Mouse (Mus musculus): ENCODE results near the gene Hoxb7. TPM values are rescaled to one million over a fixed set of nuclear protein-coding genes. Genes with fewer than 3 reads are reported as not detected.

Hoxb7 gene
- total RNA-seq, 2 experiments from 2014 or later, result not detected

- DNase-seq (ENCODE audit: low spot score in 2 of 2), result no peak
Measured at GRCm38 (mm10) chr11:96333241-96334001, 47.0 kb downstream of the Hoxb7 start.

DNA sequence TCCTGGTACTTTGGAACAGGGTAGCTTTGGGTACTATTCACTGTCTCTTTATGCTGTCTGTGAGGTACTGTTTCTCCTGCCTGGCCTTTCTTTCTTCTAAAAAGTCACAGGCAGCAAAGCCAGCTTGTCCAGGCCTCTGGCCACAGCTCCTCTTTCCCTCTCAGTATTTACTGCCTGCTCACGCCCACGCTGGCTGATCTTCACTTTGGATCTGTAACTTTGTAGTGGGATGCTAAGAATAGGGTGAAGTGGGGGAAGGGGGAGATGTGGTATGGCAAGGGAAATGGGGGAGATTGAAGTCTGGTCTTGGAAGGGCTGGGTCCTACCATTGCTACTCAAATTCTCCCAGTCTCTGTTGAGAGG lies 47.6 kb downstream of the Hoxb7 start:
- no peak for DNase-seq (ENCODE audit: low spot score in 2 of 2)

- no peak for DNase-seq (ENCODE audit: low spot score in 2 of 2)
Measured at GRCm38 (mm10) chr11:96334998-96335397, 48.6 kb downstream of the Hoxb7 start.

DNA sequence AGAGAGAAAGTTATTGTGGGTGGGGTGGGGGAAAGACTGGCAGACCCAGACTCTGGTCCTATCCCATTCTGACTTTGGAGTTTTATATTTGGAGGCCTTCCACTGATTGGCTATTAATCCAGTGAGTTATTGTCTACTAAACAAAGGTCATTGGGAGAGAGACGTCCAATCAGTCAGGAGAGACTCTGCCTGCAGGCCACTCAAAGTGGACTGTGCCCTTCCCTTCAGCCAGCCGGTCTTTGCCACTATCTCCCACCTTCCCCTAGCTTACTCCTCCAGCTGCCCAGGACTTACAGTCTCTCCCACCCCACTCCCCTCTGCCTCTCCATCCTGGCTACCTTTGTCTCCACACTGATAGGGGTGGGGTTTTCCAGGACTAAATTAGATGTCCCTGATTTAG lies 50.2 kb downstream of the Hoxb7 start:
- no peak for DNase-seq (ENCODE audit: low spot score in 2 of 2)

DNA sequence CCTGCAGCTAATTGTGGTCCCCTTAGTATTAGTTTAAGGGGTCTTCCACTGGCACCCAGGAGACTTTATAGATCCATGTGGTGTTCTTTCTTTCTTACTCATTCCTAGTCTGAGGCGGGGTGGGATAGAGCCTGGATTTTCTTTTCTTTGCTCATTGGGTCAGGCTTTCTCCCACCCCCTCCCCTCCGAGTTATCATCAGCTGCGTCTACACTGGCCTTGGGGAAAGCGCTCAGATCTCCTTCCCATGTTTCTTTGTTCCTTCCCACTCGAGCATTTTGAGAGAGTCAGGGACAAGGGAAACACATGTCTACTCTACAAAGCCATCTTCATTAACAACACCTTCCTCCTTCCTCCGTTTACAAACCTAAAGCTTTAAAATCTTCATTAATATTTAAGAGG lies 50.6 kb downstream of the Hoxb7 start:
- no peak for DNase-seq (ENCODE audit: low spot score in 2 of 2)

DNA sequence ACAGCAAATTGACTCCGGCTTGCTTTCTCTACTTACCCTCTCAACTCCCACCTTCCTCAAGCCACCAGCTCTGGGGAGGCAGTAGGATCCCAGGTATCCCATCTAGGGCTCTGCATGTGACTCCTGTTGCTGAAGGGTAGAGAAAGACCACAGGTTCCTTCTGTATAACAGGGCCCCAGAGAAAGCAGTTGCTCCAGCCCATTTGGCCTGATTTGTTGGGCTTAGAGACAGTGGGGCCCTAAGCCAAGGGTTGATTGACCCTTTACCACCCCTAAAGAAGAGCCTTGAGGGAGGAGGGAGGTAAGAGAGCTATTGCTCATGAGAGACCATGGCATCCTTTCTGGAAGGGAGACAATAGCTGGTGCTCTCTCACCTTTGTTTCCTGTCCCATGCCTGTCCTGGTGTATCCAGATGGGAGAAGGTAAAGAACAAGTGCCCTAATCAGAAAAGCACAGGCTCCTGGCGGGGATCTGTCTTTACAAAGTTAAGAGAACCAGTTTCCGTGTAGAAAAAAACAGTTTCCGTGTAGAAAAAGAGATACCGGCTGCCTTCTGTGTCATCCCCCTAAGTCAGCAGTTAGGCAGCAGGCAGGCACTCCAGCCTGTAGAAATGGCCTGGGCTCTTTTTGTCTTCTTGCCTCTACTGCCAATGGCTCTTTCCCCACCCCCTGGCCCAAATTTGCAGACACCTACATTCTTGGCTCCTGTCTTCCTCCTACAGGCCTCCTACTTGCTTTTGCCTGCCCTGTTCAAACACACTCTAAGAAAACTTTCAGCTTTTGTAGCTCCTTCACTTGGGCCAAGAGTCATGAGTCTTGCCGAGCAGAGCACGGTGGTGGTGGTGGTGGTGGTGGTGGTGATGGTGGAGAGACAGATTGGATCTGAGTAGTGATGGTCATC lies 52.8 kb downstream of the Hoxb7 start:
- DNase-seq (ENCODE audit: low spot score in 2 of 2), result no peak

Small RNAs within 50 kb of the gene (microRNA-seq; reads per million reads assigned to microRNA genes)
- gene Mir10a (4.5 to 10.2 reads per million in 2 experiments), gene Mir196a-1 (0 to 0.68 reads per million in 2 experiments)

Other genes with a start within 250 kb of the Hoxb7 start
- gene Ube2z, start 221.2 kb upstream of the Hoxb7 start, total RNA-seq (2021), result 10 to 100 TPM; 54.4 to 55.3 TPM
- gene Atp5g1, start 211.0 kb upstream of the Hoxb7 start, total RNA-seq (2021), result 100 to 1,000 TPM; 585 to 616 TPM
- gene Calcoco2, start 174.7 kb upstream of the Hoxb7 start, total RNA-seq (2021), result under 1 TPM in 1 of 2 experiments, not detected in 1; 0.21 TPM
- 1 to 10 TPM in 1 of 2 experiments, under 1 TPM in 1; 0.41 to 1.1 TPM for gene Ttll6, start 152.8 kb upstream of the Hoxb7 start, total RNA-seq (2021)
- gene Hoxb13, start 92.3 kb upstream of the Hoxb7 start, total RNA-seq (2021), result not detected
- gene Hoxb9, start 15.2 kb upstream of the Hoxb7 start, total RNA-seq (2021), result not detected
- gene Hoxb8, start 4.7 kb upstream of the Hoxb7 start, total RNA-seq (2021), result not detected
- gene Hoxb6, start 5.9 kb downstream of the Hoxb7 start, total RNA-seq (2021), result not detected
- not detected for gene Hoxb5, start 16.7 kb downstream of the Hoxb7 start, total RNA-seq (2021)
- not detected for gene Hoxb4, start 31.6 kb downstream of the Hoxb7 start, total RNA-seq (2021)
- not detected for gene Hoxb3, start 36.7 kb downstream of the Hoxb7 start, total RNA-seq (2021)
- not detected for gene Hoxb2, start 63.9 kb downstream of the Hoxb7 start, total RNA-seq (2021)
- not detected for gene Hoxb1, start 79.1 kb downstream of the Hoxb7 start, total RNA-seq (2021)
- gene Skap1, start 178.0 kb downstream of the Hoxb7 start, total RNA-seq (2021), result 1 to 10 TPM in 1 of 2 experiments, under 1 TPM in 1; 0.78 to 1.5 TPM